Comparison of ENCODE assay signal across 10 mouse cellular contexts in the genomic region with DNA sequence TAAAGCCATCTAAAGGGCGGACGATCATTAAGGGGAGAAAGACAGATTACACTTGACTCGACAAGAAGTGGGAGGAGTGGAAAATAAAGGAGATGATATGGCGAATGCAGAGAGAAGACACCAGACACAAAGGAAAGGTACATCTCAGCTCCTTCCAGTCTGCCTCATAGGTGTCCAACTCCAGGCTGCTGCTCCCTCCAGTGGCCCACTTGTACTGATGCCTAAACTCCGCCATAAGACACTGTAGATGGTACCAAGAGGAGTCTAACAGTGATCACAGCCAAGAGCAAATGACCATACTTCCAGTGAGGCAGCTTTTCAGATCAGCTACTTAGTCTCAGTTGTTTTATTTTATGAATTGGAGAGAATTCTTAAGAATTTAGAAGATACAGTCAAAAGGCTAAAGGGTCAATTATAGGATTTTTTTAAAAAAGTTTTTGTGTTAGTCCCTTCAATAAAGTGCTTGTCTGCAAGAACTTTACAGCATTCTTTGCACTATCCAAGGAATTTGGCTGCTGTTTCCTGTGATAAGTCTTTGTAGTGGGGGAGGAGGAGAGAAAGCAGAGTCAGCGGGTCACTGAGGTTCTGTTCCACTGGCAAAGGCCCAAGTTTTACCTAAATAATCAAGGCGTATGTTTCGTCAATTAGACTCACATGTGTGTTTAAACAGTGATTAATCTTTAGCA.
DNase-seq lines count a peak whose midpoint lies in the region; ATAC-seq and TF ChIP-seq lines count a peak whose summit lies in the region.
"Had no signal": no experiment of that assay in that cellular context is flagged by ENCODE, and none has a peak within 500 bp of the region (broad histone marks: within the 10 kb centered on the region; RNA-seq: fewer than 3 reads in every experiment).

No protein-coding gene starts in this region.

- no peak overlapping the region for H3K9ac ChIP-seq in intestine, embryonic 15.5 days
- no peak overlapping the region for H3K9ac ChIP-seq in liver, embryonic 15.5 days

- peaks cover 3% of the 10 kb centered on the region; the same call in 1 of the 2 replicates for H3K36me3 ChIP-seq in kidney, adult 2 months (ENCODE audit: control insufficient read depth, insufficient read depth, low read length)
- H3K36me3 ChIP-seq in intestine, embryonic 15.5 days: no peaks in the 10 kb centered on the region
- H3K36me3 ChIP-seq in liver, embryonic 15.5 days (replicated peaks): no peaks in the 10 kb centered on the region

- 27% methylated on average over 8 of the region's 8 CpGs for WGBS in kidney, adult 2 months
- WGBS in intestine, embryonic 15.5 days: 32% methylated on average over 8 of the region's 8 CpGs
- 50% methylated on average over 8 of the region's 8 CpGs for WGBS in liver, embryonic 15.5 days (ENCODE audit: insufficient replicate concordance)

- H3K4me1 ChIP-seq in kidney, adult 2 months (ENCODE audit: control insufficient read depth, insufficient read depth, low read length): peaks cover 26% of the 10 kb centered on the region
- peaks cover 22% of the 10 kb centered on the region for H3K4me1 ChIP-seq in intestine, embryonic 15.5 days (replicated peaks)
- H3K4me1 ChIP-seq in liver, embryonic 15.5 days (replicated peaks): peaks cover 7% of the 10 kb centered on the region; the same call in 1 of the 2 replicates

- no peak overlapping the region; the same call in 1 of the 2 replicates for H3K4me2 ChIP-seq in intestine, embryonic 15.5 days (replicated peaks)
- peak overlapping the region; percentile 15 for H3K4me2 ChIP-seq in liver, embryonic 15.5 days

- no peak overlapping the region for H3K4me3 ChIP-seq in kidney, adult 2 months (ENCODE audit: insufficient read depth, low read depth, low read length)
- no peak overlapping the region for H3K4me3 ChIP-seq in intestine, embryonic 15.5 days (replicated peaks)
- H3K4me3 ChIP-seq in liver, embryonic 15.5 days (replicated peaks): no peak overlapping the region
- H3K4me3 ChIP-seq: myocyte had no signal

- H3K9me3 ChIP-seq in intestine, embryonic 15.5 days: no peaks in the 10 kb centered on the region
- H3K9me3 ChIP-seq in liver, embryonic 15.5 days (replicated peaks): no peaks in the 10 kb centered on the region

- peak; percentile 35 for TF ChIP-seq CTCF in kidney, adult 2 months (conservative IDR thresholded peaks at IDR 0.05; ENCODE audit: insufficient read depth, insufficient read length, low read depth, low read length)
- peak; percentile 6; the same call in 1 of the 2 replicates for TF ChIP-seq CTCF in brain, embryonic 14.5 days (IDR thresholded peaks at IDR 0.05; ENCODE audit: borderline replicate concordance, extremely low read depth, insufficient read depth, insufficient read length)

- peak; percentile 67; the same call in 1 of the 2 replicates for ATAC-seq in intestine, embryonic 15.5 days
- peak; percentile 47; the same call in 1 of the 2 replicates for ATAC-seq in liver, embryonic 15.5 days (ENCODE audit: insufficient read depth)
- ATAC-seq in frontal cortex, adult (ENCODE audit: low TSS enrichment): no peak

- no peaks in the 10 kb centered on the region for H3K27me3 ChIP-seq in kidney, adult 2 months (replicated peaks; ENCODE audit: control insufficient read depth, insufficient read depth, low read length)
- no peaks in the 10 kb centered on the region for H3K27me3 ChIP-seq in intestine, embryonic 15.5 days (replicated peaks)
- H3K27me3 ChIP-seq in liver, embryonic 15.5 days: no peaks in the 10 kb centered on the region

- peak overlapping the region; percentile 27 for H3K27ac ChIP-seq in kidney, adult 2 months (ENCODE audit: insufficient read depth, low read depth, low read length)
- peak overlapping the region; percentile 38 for H3K27ac ChIP-seq in intestine, embryonic 15.5 days
- peak overlapping the region; percentile 33; the same call in 1 of the 2 replicates for H3K27ac ChIP-seq in liver, embryonic 15.5 days (replicated peaks)

- TF ChIP-seq POLR2A in kidney, adult 2 months (IDR thresholded peaks at IDR 0.05; ENCODE audit: low read depth, low read length): no peak
- TF ChIP-seq POLR2A in brain, embryonic 14.5 days (IDR thresholded peaks at IDR 0.05; ENCODE audit: borderline replicate concordance, extremely low read depth, insufficient read depth, insufficient read length, poor library complexity, severe bottlenecking): no peak

- DNase-seq in kidney, adult 2 months: peak; percentile 71
- DNase-seq in kidney, adult 11 months: no peak
- no peak for DNase-seq in brain, embryonic 14.5 days (ENCODE audit: low read depth)
- no peak for DNase-seq in thymus, postnatal 14 days
- no peak for DNase-seq in right cerebral cortex, postnatal 4 days
- DNase-seq: cerebellum, adult 11-12 months had no signal
